Mouse (Mus musculus): ENCODE measurements around the gene Hoxa7. TPM values are rescaled to one million over a fixed set of nuclear protein-coding genes. Genes with fewer than 3 reads are reported as not detected.

Hoxa7 gene
- polyA plus RNA-seq, 1 experiment from 2014 or later, result 0.28 TPM

DNA sequence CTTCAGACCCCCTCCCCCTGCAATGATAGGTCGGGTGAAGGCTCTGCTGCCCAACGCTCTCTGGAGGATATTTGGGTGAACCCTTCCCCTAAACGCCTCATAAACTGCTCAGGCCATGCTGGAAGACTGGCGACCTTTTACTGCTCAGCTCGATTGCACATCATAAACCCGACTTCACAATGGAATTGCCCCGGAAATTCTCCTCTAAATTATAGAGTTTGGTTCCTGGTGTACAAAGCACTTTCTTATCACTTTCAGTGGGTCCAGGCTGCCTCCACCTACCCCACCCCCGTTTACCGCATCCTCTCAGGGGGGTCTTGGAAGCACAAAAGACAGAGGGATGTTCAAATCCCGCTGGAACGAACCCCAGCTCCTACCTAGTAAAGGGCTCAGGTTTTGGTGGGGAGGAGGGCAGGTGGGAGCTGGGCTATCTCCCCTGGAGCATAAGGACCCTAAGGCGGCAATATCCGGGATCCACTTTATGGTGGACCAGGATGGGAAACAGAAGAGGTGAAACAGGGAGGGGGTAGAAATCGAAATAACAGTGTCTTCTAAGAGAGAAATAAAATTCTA, 2.9 kb downstream of the Hoxa7 start:
- WGBS, result 11% methylated on average over 14 of the region's 14 CpGs
- Histone ChIP-seq H3K36me3 (ENCODE audit: control insufficient read depth, insufficient read depth, low read length) (no peaks in the 10 kb centered on the region), H3K9me3 (ENCODE audit: control insufficient read depth, low read length) (no peaks in the 10 kb centered on the region), H3K9ac (ENCODE audit: low read length) (no peak overlapping the region), H3K4me3 (ENCODE audit: control insufficient read depth in 1 of 2, insufficient read depth in 1 of 2, low read depth in 1 of 2, low read length in 2 of 2) (no peak overlapping the region), H3K4me1 (ENCODE audit: control insufficient read depth in 2 of 2, insufficient read depth in 2 of 2, low read length in 2 of 2) (peaks cover 2 to 14% of the 10 kb centered on the region in 2 experiments; a peak in 1 of 4 replicates), H3K27ac (replicated peaks in 1 of 2; ENCODE audit: control insufficient read depth in 1 of 2, insufficient read depth in 1 of 2, low read depth in 2 of 2, low read length in 2 of 2) (no peak overlapping the region), H3K27me3 (ENCODE audit: control insufficient read depth, insufficient read depth, low read length) (peaks cover 100% of the 10 kb centered on the region), H3K4me2 (ENCODE audit: low read length) (no peak overlapping the region)
- ATAC-seq (ENCODE audit: insufficient number of reproducible peaks, insufficient read depth, low FRiP score, low read depth), result no peak

DNA sequence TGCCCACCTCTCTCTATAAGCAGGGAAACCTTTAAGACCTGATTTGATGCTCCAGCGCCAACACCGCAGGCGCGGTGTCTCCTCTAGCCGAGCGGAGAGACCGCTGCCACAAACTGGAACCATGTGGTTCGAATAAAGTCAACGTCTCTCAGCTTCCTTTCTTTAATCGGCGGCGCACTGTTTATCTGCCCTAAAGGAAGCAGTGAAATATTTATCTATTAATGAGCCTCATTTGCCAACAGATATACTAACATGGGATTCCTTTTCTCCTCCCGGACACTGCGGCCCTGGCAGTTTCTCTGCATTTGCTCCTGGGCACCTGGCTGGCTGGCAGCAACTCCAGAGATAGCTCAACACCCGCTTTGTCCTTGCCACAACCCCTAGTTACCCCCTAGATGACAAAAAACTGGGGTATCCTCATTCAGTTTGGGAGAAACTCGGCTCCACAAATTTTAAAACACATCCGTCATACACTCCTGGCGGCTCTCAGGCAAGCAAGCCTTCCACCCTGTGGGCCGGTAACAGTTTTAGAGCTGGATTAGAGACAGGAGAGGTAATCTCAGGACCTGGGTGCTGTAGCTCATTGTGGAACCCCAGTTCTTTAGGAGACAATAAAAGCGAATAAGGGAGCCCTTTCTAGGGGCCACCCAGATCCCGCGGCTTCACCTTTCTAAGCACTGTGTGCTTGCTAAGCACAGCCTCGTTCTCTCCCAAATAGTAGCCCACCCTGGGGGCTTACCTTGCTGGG, 3.6 kb downstream of the Hoxa7 start:
- no peak for ATAC-seq (ENCODE audit: insufficient number of reproducible peaks, insufficient read depth, low FRiP score, low read depth)
- Histone ChIP-seq H3K36me3 (ENCODE audit: control insufficient read depth, insufficient read depth, low read length) (no peaks in the 10 kb centered on the region), H3K9me3 (ENCODE audit: control insufficient read depth, low read length) (no peaks in the 10 kb centered on the region), H3K27ac (replicated peaks in 1 of 2; ENCODE audit: control insufficient read depth in 1 of 2, insufficient read depth in 1 of 2, low read depth in 2 of 2, low read length in 2 of 2) (no peak overlapping the region), H3K27me3 (ENCODE audit: control insufficient read depth, insufficient read depth, low read length) (peaks cover 100% of the 10 kb centered on the region), H3K4me3 (ENCODE audit: control insufficient read depth in 1 of 2, insufficient read depth in 1 of 2, low read depth in 1 of 2, low read length in 2 of 2) (peak overlapping the region in 1 of 2 experiments; percentile 24; a peak in 1 of 4 replicates), H3K9ac (ENCODE audit: low read length) (no peak overlapping the region), H3K4me2 (ENCODE audit: low read length) (0 out of 2 replicates have a peak overlapping the region, but pooled peaks have one; percentile 45), H3K4me1 (ENCODE audit: control insufficient read depth in 2 of 2, insufficient read depth in 2 of 2, low read length in 2 of 2) (peaks cover 2 to 17% of the 10 kb centered on the region in 2 experiments; a peak in 1 of 4 replicates)
- 5% methylated on average over 23 of the region's 23 CpGs for WGBS

- no peak overlapping the region for H3K27ac ChIP-seq (replicated peaks in 1 of 2; ENCODE audit: control insufficient read depth in 1 of 2, insufficient read depth in 1 of 2, low read depth in 2 of 2, low read length in 2 of 2)
- ATAC-seq (ENCODE audit: insufficient number of reproducible peaks, insufficient read depth, low FRiP score, low read depth), result no peak
- under 1% methylated on average over 25 of the region's 25 CpGs for WGBS
- H3K9ac ChIP-seq (ENCODE audit: low read length), result no peak overlapping the region
- H3K36me3 ChIP-seq (ENCODE audit: control insufficient read depth, insufficient read depth, low read length), result no peaks in the 10 kb centered on the region
- H3K4me3 ChIP-seq (ENCODE audit: control insufficient read depth in 1 of 2, insufficient read depth in 1 of 2, low read depth in 1 of 2, low read length in 2 of 2), result peak overlapping the region; percentile 4 to 24; a peak in 3 of 4 replicates
- H3K4me2 ChIP-seq (ENCODE audit: low read length), result peak overlapping the region; percentile 45
- peaks cover 100% of the 10 kb centered on the region for H3K27me3 ChIP-seq (ENCODE audit: control insufficient read depth, insufficient read depth, low read length)
- H3K9me3 ChIP-seq (ENCODE audit: control insufficient read depth, low read length), result no peaks in the 10 kb centered on the region
- peaks cover 2 to 20% of the 10 kb centered on the region in 2 experiments; a peak in 1 of 4 replicates for H3K4me1 ChIP-seq (ENCODE audit: control insufficient read depth in 2 of 2, insufficient read depth in 2 of 2, low read length in 2 of 2)
These were observed 4.2 kb downstream of the Hoxa7 start for GRCm38 (mm10) chr6:52217459-52217768.

GRCm38 (mm10) chr6:52216691-52217458, 4.8 kb downstream of the Hoxa7 start:
- no peak overlapping the region for H3K9ac ChIP-seq (ENCODE audit: low read length)
- peak overlapping the region; percentile 4 to 24; a peak in 3 of 4 replicates for H3K4me3 ChIP-seq (ENCODE audit: control insufficient read depth in 1 of 2, insufficient read depth in 1 of 2, low read depth in 1 of 2, low read length in 2 of 2)
- H3K9me3 ChIP-seq (ENCODE audit: control insufficient read depth, low read length), result no peaks in the 10 kb centered on the region
- H3K27me3 ChIP-seq (ENCODE audit: control insufficient read depth, insufficient read depth, low read length), result peaks cover 100% of the 10 kb centered on the region
- H3K4me2 ChIP-seq (ENCODE audit: low read length), result peak overlapping the region; percentile 45
- 3% methylated on average over 60 of the region's 60 CpGs for WGBS
- H3K27ac ChIP-seq (replicated peaks in 1 of 2; ENCODE audit: control insufficient read depth in 1 of 2, insufficient read depth in 1 of 2, low read depth in 2 of 2, low read length in 2 of 2), result no peak overlapping the region
- no peak for ATAC-seq (ENCODE audit: insufficient number of reproducible peaks, insufficient read depth, low FRiP score, low read depth)
- no peaks in the 10 kb centered on the region for H3K36me3 ChIP-seq (ENCODE audit: control insufficient read depth, insufficient read depth, low read length)
- H3K4me1 ChIP-seq (ENCODE audit: control insufficient read depth in 2 of 2, insufficient read depth in 2 of 2, low read length in 2 of 2), result peaks cover 2 to 19% of the 10 kb centered on the region in 2 experiments; a peak in 1 of 4 replicates

DNA sequence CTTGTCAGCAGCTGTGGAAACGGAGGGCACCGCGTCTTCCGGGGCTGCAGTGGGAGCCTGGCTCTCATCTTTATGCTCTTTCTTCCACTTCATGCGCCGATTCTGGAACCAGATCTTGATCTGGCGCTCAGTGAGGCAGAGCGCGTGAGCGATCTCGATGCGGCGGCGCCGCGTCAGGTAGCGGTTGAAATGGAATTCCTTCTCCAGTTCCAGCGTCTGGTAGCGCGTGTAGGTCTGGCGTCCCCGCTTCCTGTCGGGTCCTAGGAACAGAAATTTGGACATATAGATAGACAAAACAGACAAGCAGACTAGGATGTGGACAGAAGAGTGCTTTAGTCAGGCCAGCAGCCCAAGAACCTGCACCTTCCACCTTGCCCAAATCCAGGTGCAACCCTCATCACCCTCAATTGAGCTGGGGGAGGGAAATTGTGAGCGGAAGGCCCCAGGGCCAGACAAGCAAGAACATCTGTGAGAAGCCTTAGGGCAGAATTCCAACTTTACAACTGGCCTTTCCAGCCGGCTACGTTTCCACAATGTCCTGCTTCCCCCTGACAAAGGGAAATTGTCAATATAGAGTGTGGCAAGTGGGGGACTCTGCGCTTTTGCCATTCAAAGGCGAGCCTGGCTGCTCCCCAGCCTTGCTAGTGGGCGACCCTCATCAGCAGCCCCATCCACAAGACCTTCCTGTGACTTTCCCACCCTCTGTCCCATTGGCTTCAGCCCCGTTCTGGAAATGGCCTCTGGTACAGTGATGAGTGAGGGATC, 5.7 kb downstream of the Hoxa7 start:
- ATAC-seq (ENCODE audit: insufficient number of reproducible peaks, insufficient read depth, low FRiP score, low read depth), result no peak
- H3K4me2 ChIP-seq (ENCODE audit: low read length), result no peak overlapping the region

GRCm38 (mm10) chr6:52215070-52215469, 6.6 kb downstream of the Hoxa7 start:
- WGBS, result 13% methylated on average over 3 of the region's 3 CpGs
- Histone ChIP-seq H3K4me1 (ENCODE audit: control insufficient read depth in 2 of 2, insufficient read depth in 2 of 2, low read length in 2 of 2) (peaks cover 3 to 14% of the 10 kb centered on the region in 2 experiments; a peak in 2 of 4 replicates), H3K27me3 (ENCODE audit: control insufficient read depth, insufficient read depth, low read length) (peaks cover 100% of the 10 kb centered on the region), H3K9me3 (ENCODE audit: control insufficient read depth, low read length) (no peaks in the 10 kb centered on the region), H3K4me2 (ENCODE audit: low read length) (no peak overlapping the region), H3K9ac (ENCODE audit: low read length) (no peak overlapping the region), H3K27ac (replicated peaks in 1 of 2; ENCODE audit: control insufficient read depth in 1 of 2, insufficient read depth in 1 of 2, low read depth in 2 of 2, low read length in 2 of 2) (no peak overlapping the region), H3K36me3 (ENCODE audit: control insufficient read depth, insufficient read depth, low read length) (no peaks in the 10 kb centered on the region), H3K4me3 (ENCODE audit: control insufficient read depth in 1 of 2, insufficient read depth in 1 of 2, low read depth in 1 of 2, low read length in 2 of 2) (no peak overlapping the region)
- ATAC-seq (ENCODE audit: insufficient number of reproducible peaks, insufficient read depth, low FRiP score, low read depth), result no peak

More for the DNA sequence above, 5.7 kb downstream of the Hoxa7 start:
- Histone ChIP-seq H3K9ac (ENCODE audit: low read length) (no peak overlapping the region), H3K4me1 (ENCODE audit: control insufficient read depth in 2 of 2, insufficient read depth in 2 of 2, low read length in 2 of 2) (peaks cover 3 to 14% of the 10 kb centered on the region in 2 experiments; a peak in 2 of 4 replicates), H3K4me3 (ENCODE audit: control insufficient read depth in 1 of 2, insufficient read depth in 1 of 2, low read depth in 1 of 2, low read length in 2 of 2) (no peak overlapping the region), H3K27ac (replicated peaks in 1 of 2; ENCODE audit: control insufficient read depth in 1 of 2, insufficient read depth in 1 of 2, low read depth in 2 of 2, low read length in 2 of 2) (no peak overlapping the region), H3K27me3 (ENCODE audit: control insufficient read depth, insufficient read depth, low read length) (peaks cover 100% of the 10 kb centered on the region), H3K9me3 (ENCODE audit: control insufficient read depth, low read length) (no peaks in the 10 kb centered on the region), H3K36me3 (ENCODE audit: control insufficient read depth, insufficient read depth, low read length) (no peaks in the 10 kb centered on the region)
- 1% methylated on average over 30 of the region's 30 CpGs for WGBS

DNA sequence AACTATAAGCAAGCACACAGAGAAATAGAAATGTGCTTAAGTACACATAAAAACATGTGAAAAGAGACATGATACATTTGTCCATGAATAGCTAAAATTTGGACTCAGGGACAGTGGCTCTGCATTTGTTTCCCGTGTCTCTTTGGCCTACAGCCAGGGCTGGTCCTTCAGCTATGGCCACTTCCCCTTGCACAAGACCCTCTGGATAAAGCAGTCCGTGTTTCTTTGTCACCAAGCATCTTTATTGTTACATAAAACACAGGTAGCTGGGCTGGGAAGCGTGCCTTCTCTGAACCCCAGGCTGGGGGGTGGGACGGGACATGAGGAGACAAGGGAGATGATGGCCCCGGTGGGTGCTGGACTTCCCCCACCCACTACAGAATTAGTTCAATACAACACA, 7.4 kb downstream of the Hoxa7 start:
- 11% methylated on average over 5 of the region's 5 CpGs for WGBS
- no peak overlapping the region for H3K9ac ChIP-seq (ENCODE audit: low read length)
- no peaks in the 10 kb centered on the region for H3K36me3 ChIP-seq (ENCODE audit: control insufficient read depth, insufficient read depth, low read length)
- peaks cover 3 to 14% of the 10 kb centered on the region in 2 experiments; a peak in 2 of 4 replicates for H3K4me1 ChIP-seq (ENCODE audit: control insufficient read depth in 2 of 2, insufficient read depth in 2 of 2, low read length in 2 of 2)
- no peaks in the 10 kb centered on the region for H3K9me3 ChIP-seq (ENCODE audit: control insufficient read depth, low read length)
- no peak overlapping the region for H3K4me3 ChIP-seq (ENCODE audit: control insufficient read depth in 1 of 2, insufficient read depth in 1 of 2, low read depth in 1 of 2, low read length in 2 of 2)
- H3K27ac ChIP-seq (replicated peaks in 1 of 2; ENCODE audit: control insufficient read depth in 1 of 2, insufficient read depth in 1 of 2, low read depth in 2 of 2, low read length in 2 of 2), result no peak overlapping the region
- no peak overlapping the region for H3K4me2 ChIP-seq (ENCODE audit: low read length)
- ATAC-seq (ENCODE audit: insufficient number of reproducible peaks, insufficient read depth, low FRiP score, low read depth), result no peak
- peaks cover 100% of the 10 kb centered on the region for H3K27me3 ChIP-seq (ENCODE audit: control insufficient read depth, insufficient read depth, low read length)

Data from heart, embryonic 14.5 days (tissue).